Mouse (Mus musculus) lung, postnatal 0 days (tissue): Measurements from ENCODE around the gene Nedd8.

Source experiments
- CTCF ChIP-seq: IDR thresholded peaks from 2 replicates; pipeline ENCODE4 v1.5.1; 2016; ENCODE audit warnings: antibody characterized with exemption, mild to moderate bottlenecking
- EP300 ChIP-seq: IDR thresholded peaks from 2 replicates; pipeline ENCODE4 v1.6.1; 2016; ENCODE audit warnings: antibody characterized with exemption, mild to moderate bottlenecking, control low read depth

DNA sequence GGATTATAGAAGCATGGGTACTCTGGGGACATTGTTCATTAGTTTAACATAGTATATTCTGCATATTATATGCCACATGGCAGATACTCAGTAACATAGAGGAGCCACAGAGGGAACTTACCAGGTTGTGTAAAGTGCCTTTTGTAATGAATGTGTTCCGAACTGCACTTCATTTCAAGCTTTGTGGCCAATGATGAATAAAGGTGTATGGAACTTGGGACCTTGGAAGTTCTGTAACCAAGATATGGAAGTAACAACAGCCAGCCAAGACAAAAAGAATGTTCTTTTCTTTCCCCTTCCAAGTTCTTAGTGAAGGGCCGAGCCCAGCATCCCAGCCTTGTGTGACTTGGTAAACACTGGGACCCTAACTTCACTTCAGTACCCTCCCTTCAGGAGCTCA is 22.0 kb downstream of the Nedd8 start, which contains the start of gene Tssk4:
- TF ChIP-seq CTCF: no peak
- no peak for TF ChIP-seq EP300
